Mouse (Mus musculus): ENCODE measurements around the gene Traip.

DNA sequence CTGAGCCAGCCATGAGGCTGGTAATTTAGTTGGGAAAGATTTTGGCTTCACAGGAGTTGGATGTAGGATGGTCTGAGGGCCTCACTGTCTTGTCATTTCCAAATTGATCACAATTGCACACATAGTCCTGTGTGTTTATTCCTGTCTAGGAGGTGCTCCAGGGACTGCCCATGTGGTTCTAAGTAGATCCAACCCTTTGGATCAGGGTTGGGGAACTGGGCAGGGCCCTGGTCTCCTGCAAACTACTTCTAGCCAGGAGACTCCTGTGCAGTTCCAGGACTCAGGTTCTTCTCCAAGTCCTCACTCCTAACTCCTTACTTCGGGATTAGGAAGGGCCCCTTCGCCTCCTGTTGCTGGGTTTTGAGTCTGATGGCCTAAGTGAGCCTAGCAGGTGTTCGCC is 14.6 kb upstream of the Traip start, which contains the start of gene Camkv:
- TF ChIP-seq EP300 (IDR thresholded peaks at IDR 0.05; ENCODE audit: low read depth) (no peak), CTCF (IDR thresholded peaks at IDR 0.05; ENCODE audit: low read depth) (no peak)
